Mouse (Mus musculus) CH12.LX (cell line): ENCODE measurements around the gene Astn2. TPM values are rescaled to one million over a fixed set of nuclear protein-coding genes. Genes with fewer than 3 reads are reported as not detected.

Experiments
- DNase-seq: peaks from one replicate; pipeline ENCODE4 v3.0.0-alpha.2; 2013; ENCODE audit errors: extremely low read depth
- H3K27ac ChIP-seq: 2 replicates; pipeline ENCODE4 v1.5.1; 2012; ENCODE audit warnings: low read depth, mild to moderate bottlenecking, control low read depth, moderate library complexity; ENCODE audit not compliant: insufficient read depth
- H3K27me3 ChIP-seq: replicated peaks from 2 replicates; pipeline ENCODE3; 2012; ENCODE audit warnings: inconsistent platforms
- H3K36me3 ChIP-seq, 2 experiments: replicated peaks in 1 of 2; 2 replicates each; pipeline versions ENCODE3 to v1.6.1; 2012; ENCODE audit warnings: inconsistent platforms in 1 of 2, low read length in 1 of 2, mild to moderate bottlenecking in 1 of 2, mixed read lengths in 1 of 2, moderate library complexity in 1 of 2; ENCODE audit not compliant: control insufficient read depth in 1 of 2, insufficient read depth in 1 of 2
- H3K4me1 ChIP-seq, 2 experiments: 2 replicates each; pipeline ENCODE4 v1.6.1; 2012; ENCODE audit warnings: inconsistent platforms in 1 of 2, moderate library complexity in 1 of 2; ENCODE audit not compliant: insufficient read depth in 2 of 2, control insufficient read depth in 1 of 2
- H3K4me2 ChIP-seq: 2 replicates; pipeline ENCODE4 v1.6.1; 2012; ENCODE audit warnings: low read depth, mild to moderate bottlenecking, control low read depth; ENCODE audit not compliant: poor library complexity, insufficient read depth, severe bottlenecking
- H3K4me3 ChIP-seq, 3 experiments: fragments of 150-350 bp in 1 of 3; sonication (generic) in 1 of 3; replicated peaks in 1 of 3; 2 replicates each; pipeline versions ENCODE3 to v1.5.1; 2011 to 2012; ENCODE audit warnings: low read depth in 2 of 3, low read length in 2 of 3, mild to moderate bottlenecking in 2 of 3, moderate library complexity in 2 of 3, control low read depth in 1 of 3, improper control_type of control experiment in 1 of 3, inconsistent platforms in 1 of 3, mixed read lengths in 1 of 3; ENCODE audit not compliant: poor library complexity in 1 of 3
- H3K79me2 ChIP-seq: replicated peaks from 2 replicates; pipeline ENCODE4 v1.6.1; 2012; ENCODE audit warnings: mild to moderate bottlenecking, moderate library complexity; ENCODE audit not compliant: control insufficient read depth, poor library complexity, insufficient read depth, severe bottlenecking; ENCODE audit errors: extremely low read depth
- H3K9ac ChIP-seq: 2 replicates; pipeline ENCODE4 v1.6.1; 2012; ENCODE audit warnings: low read depth, mild to moderate bottlenecking, control low read depth, moderate library complexity; ENCODE audit not compliant: insufficient read depth
- H3K9me3 ChIP-seq: replicated peaks from 2 replicates; pipeline ENCODE3; 2012; ENCODE audit warnings: low read length, inconsistent platforms, mixed read lengths
- BHLHE40 ChIP-seq: IDR thresholded peaks from 2 replicates; pipeline ENCODE4 v1.6.1; 2011; ENCODE audit warnings: mild to moderate bottlenecking, low read depth, low read length, improper control_type of control experiment
- CTCF ChIP-seq, 2 experiments: IDR thresholded peaks in 1 of 2; conservative IDR thresholded peaks in 1 of 2; 2 replicates each; pipeline ENCODE4 v1.5.1; 2011 to 2012; ENCODE audit warnings: low read depth in 2 of 2, low read length in 2 of 2, improper control_type of control experiment in 1 of 2, inconsistent platforms in 1 of 2, mild to moderate bottlenecking in 1 of 2, moderate library complexity in 1 of 2
- E2F4 ChIP-seq: IDR thresholded peaks from 2 replicates; pipeline ENCODE4 v1.6.1; 2011; ENCODE audit warnings: low read depth, low read length, improper control_type of control experiment; ENCODE audit not compliant: insufficient replicate concordance
- EP300 ChIP-seq: IDR thresholded peaks from 2 replicates; pipeline ENCODE4 v1.6.1; 2011; ENCODE audit warnings: low read length, improper control_type of control experiment
- ETS1 ChIP-seq: conservative IDR thresholded peaks from 2 replicates; pipeline ENCODE4 v1.6.1; 2012; ENCODE audit warnings: low read depth, mild to moderate bottlenecking, inconsistent platforms, low read length, improper control_type of control experiment, moderate library complexity
- GABPA ChIP-seq: IDR thresholded peaks from 2 replicates; pipeline ENCODE4 v1.6.1; 2012; ENCODE audit warnings: low read depth, low read length, improper control_type of control experiment, inconsistent platforms; ENCODE audit not compliant: insufficient replicate concordance
- IRF4 ChIP-seq: IDR thresholded peaks from 2 replicates; pipeline ENCODE4 v1.6.1; 2014; ENCODE audit warnings: low read depth, mild to moderate bottlenecking, inconsistent platforms, low read length, improper control_type of control experiment
- JUN ChIP-seq: IDR thresholded peaks from 2 replicates; pipeline ENCODE4 v1.6.1; 2011; ENCODE audit warnings: low read depth, mild to moderate bottlenecking, low read length, improper control_type of control experiment, moderate library complexity; ENCODE audit not compliant: insufficient read depth
- JUND ChIP-seq: conservative IDR thresholded peaks from 2 replicates; pipeline ENCODE4 v1.6.1; 2011; ENCODE audit warnings: low read depth, low read length, improper control_type of control experiment
- MAFK ChIP-seq: IDR thresholded peaks from 2 replicates; pipeline ENCODE4 v1.6.1; 2011; ENCODE audit warnings: low read length, improper control_type of control experiment; ENCODE audit not compliant: insufficient replicate concordance
- MAX ChIP-seq: IDR thresholded peaks from 2 replicates; pipeline ENCODE4 v1.6.1; 2011; ENCODE audit warnings: low read length, improper control_type of control experiment
- MAZ ChIP-seq: IDR thresholded peaks from 2 replicates; pipeline ENCODE4 v1.6.1; 2012; ENCODE audit warnings: low read depth, mild to moderate bottlenecking, inconsistent platforms, low read length, improper control_type of control experiment, moderate library complexity
- MEF2A ChIP-seq: IDR thresholded peaks from 2 replicates; pipeline ENCODE4 v1.6.1; 2014; ENCODE audit warnings: low read depth, mild to moderate bottlenecking, inconsistent platforms, low read length, improper control_type of control experiment, borderline replicate concordance
- MYC ChIP-seq: IDR thresholded peaks from 2 replicates; pipeline ENCODE4 v1.6.1; 2011; ENCODE audit warnings: low read depth, mild to moderate bottlenecking, improper control_type of control experiment, low read length
- NELFE ChIP-seq: IDR thresholded peaks from 2 replicates; pipeline ENCODE4 v1.6.1; 2011; ENCODE audit warnings: low read depth, low read length, improper control_type of control experiment
- NRF1 ChIP-seq: IDR thresholded peaks from 2 replicates; pipeline ENCODE4 v1.6.1; 2014; ENCODE audit warnings: low read depth, mild to moderate bottlenecking, inconsistent platforms, low read length, improper control_type of control experiment, moderate library complexity
- PAX5 ChIP-seq: IDR thresholded peaks from 2 replicates; pipeline ENCODE4 v1.6.1; 2012; ENCODE audit warnings: low read length, inconsistent platforms, mixed read lengths
- POLR2A ChIP-seq: IDR thresholded peaks from 2 replicates; pipeline ENCODE4 v1.6.1; 2011; ENCODE audit warnings: low read depth, mild to moderate bottlenecking, improper control_type of control experiment, low read length
- POLR2AphosphoS2 ChIP-seq: IDR thresholded peaks from 2 replicates; pipeline ENCODE4 v1.6.1; 2011; ENCODE audit warnings: low read depth, low read length, improper control_type of control experiment
- RAD21 ChIP-seq: IDR thresholded peaks from 2 replicates; pipeline ENCODE4 v1.6.1; 2011; ENCODE audit warnings: low read depth, mild to moderate bottlenecking, low read length, improper control_type of control experiment, moderate library complexity
- RCOR1 ChIP-seq: conservative IDR thresholded peaks from 2 replicates; pipeline ENCODE4 v1.6.1; 2012; ENCODE audit warnings: low read depth, mild to moderate bottlenecking, inconsistent platforms, low read length, improper control_type of control experiment
- SMC3 ChIP-seq: IDR thresholded peaks from 2 replicates; pipeline ENCODE4 v1.6.1; 2011; ENCODE audit warnings: low read depth, low read length, improper control_type of control experiment
- TBP ChIP-seq: conservative IDR thresholded peaks from 2 replicates; pipeline ENCODE4 v1.6.1; 2011; ENCODE audit warnings: low read depth, low read length, improper control_type of control experiment
- UBTF ChIP-seq: IDR thresholded peaks from 2 replicates; pipeline ENCODE4 v1.6.1; 2012; ENCODE audit warnings: low read depth, mild to moderate bottlenecking, inconsistent platforms, low read length, improper control_type of control experiment, moderate library complexity
- USF2 ChIP-seq: conservative IDR thresholded peaks from 2 replicates; pipeline ENCODE4 v1.6.1; 2011; ENCODE audit warnings: low read depth, low read length, improper control_type of control experiment
- ZC3H11A ChIP-seq: IDR thresholded peaks from 2 replicates; pipeline ENCODE4 v1.6.1; 2012; ENCODE audit warnings: low read depth, mild to moderate bottlenecking, inconsistent platforms, low read length, improper control_type of control experiment
- ZKSCAN1 ChIP-seq: IDR thresholded peaks from 2 replicates; pipeline ENCODE4 v1.6.1; 2012; ENCODE audit warnings: low read depth, inconsistent platforms, low read length, improper control_type of control experiment, borderline replicate concordance
- ZMIZ1 ChIP-seq: IDR thresholded peaks from 2 replicates; pipeline ENCODE4 v1.6.1; 2012; ENCODE audit warnings: low read depth, mild to moderate bottlenecking, inconsistent platforms, low read length, improper control_type of control experiment
- dilution Hi-C: fragments of 300-500 bp; cut with MboI; formaldehyde crosslinking; loops from 2 replicates; pipeline ENCODE4 v1.14.3; 2020; ENCODE audit warnings: low sequenced_read_pairs; ENCODE audit not compliant: extremely low pct_unique_long_range_greater_than_20kb, extremely low pct_ligation_motif_present
- in situ Hi-C: fragments of 300-500 bp; cut with MboI; formaldehyde crosslinking; loops from 3 replicates; pipeline ENCODE4 v1.14.3; 2019; ENCODE audit warnings: low sequenced_read_pairs, low pct_ligation_motif_present, low pct_unique_long_range_greater_than_20kb, mixed read lengths
- polyA plus RNA-seq: library from polyadenylated mRNA; unstranded; fragments of >175 nt; gene quantifications from 2 replicates; pipeline ENCODE4 v1.2.1, GENCODE M21; 2012; ENCODE audit warnings: low read depth; ENCODE audit not compliant: insufficient read length
- total RNA-seq, 2 experiments: library from RNA; depleted of rRNA; stranded (reverse); fragments of 300-350 nt in 1 of 2; fragments of >200 nt in 1 of 2; gene quantifications; 2 replicates each; pipeline ENCODE4 v1.2.3; 2012 to 2014

Gene Astn2
- total and polyA plus RNA-seq, 3 experiments: not detected

DNA sequence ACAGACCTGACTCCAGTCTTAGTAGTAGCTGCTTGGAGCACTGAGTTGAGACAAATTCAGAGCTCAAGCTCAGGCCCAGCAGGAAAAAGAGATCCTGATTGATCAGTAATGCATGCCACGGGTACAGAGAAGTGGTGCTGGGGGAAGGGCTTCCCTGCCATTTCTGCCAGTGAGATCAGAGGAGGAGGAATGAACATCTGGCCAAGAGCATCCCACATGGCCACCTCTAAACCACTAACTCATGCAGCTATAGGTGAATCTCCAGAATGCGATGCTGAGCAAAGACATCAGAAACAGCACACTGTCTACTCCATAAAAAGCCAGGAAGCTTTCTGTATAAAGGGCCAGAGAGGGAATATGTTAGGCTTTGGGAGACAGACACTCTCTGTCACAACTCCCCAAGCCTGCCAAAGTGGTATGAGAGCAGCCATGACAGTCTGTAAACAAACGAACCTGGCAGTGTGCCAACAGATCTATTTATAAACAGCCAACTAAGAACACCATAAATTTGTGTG, 33.8 kb downstream of the Astn2 start:
- Histone ChIP-seq H3K27ac (no peak overlapping the region), H3K27me3 (no peaks in the 10 kb centered on the region), H3K4me2 (no peak overlapping the region), H3K36me3 (no peaks in the 10 kb centered on the region), H3K79me2 (no peaks in the 10 kb centered on the region), H3K4me1 (no peaks in the 10 kb centered on the region), H3K4me3 (no peak overlapping the region), H3K9ac (no peak overlapping the region), H3K9me3 (peaks cover 45% of the 10 kb centered on the region)
- no peak for DNase-seq
- TF ChIP-seq MAFK (no peak), IRF4 (no peak), RCOR1 (no peak), NRF1 (no peak), JUN (no peak), ZMIZ1 (no peak), CTCF (conservative IDR thresholded peaks at IDR 0.05 in 1 of 2, IDR thresholded peaks at IDR 0.05 in 1 of 2; ENCODE audit: low read depth in 2 of 2, low read length in 2 of 2) (no peak), PAX5 (no peak)
- in situ Hi-C loops (no loop called here), dilution Hi-C loops (no loop called here)

DNA sequence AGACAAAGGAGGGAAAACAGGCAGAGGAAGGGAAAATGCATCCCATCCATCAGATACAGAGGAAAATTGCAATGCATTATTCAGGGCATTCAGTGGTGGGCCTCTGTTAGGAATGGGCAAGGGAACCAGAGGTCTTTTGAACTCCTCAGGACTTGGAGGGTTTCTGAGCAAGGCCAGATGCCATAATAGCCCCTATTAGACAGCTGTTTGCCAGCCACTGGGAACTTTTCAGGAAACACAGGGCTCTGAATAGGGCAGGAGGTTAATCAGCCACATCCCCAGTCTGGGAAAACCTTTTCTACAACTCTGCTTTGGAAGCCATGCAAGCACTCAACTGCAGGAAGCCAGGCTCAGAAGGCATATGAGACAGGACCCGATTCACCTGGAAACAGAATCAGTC, 38.9 kb downstream of the Astn2 start:
- H3K27me3 ChIP-seq: no peaks in the 10 kb centered on the region
- H3K27ac ChIP-seq: no peak overlapping the region
- no peaks in the 10 kb centered on the region for H3K4me1 ChIP-seq
- in situ Hi-C loops: no loop called here
- H3K4me3 ChIP-seq: no peak overlapping the region
- dilution Hi-C loops: no loop called here
- TF ChIP-seq POLR2A (no peak), USF2 (no peak), POLR2AphosphoS2 (no peak), SMC3 (no peak), ZMIZ1 (no peak), JUND (no peak), GABPA (no peak), EP300 (no peak)
- TF ChIP-seq, all 38 proteins: peak for 0
- H3K4me2 ChIP-seq: no peak overlapping the region
- H3K36me3 ChIP-seq: no peaks in the 10 kb centered on the region
- no peaks in the 10 kb centered on the region for H3K79me2 ChIP-seq
- no peak for DNase-seq
- peaks cover 35% of the 10 kb centered on the region for H3K9me3 ChIP-seq
- H3K9ac ChIP-seq: no peak overlapping the region

DNA sequence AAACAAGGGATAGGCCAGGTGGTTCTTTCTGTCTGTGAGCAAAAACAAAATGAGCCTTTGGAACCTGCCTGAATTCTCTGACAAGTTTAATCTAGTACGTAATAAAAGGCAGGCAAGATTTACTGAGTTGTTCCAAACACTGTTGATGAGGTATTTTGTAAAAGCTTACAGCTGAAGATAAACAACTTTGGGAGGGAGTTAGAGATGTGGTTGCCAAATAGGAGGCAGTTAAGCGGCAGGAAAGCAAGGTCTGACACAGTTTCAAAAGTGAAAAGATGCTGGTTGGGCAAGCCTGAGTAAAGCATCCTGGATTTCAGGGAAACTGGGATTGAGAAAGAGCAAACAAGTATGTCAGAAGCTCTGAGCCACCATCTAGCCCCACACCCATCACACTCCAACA, 59.8 kb downstream of the Astn2 start:
- dilution Hi-C loops: no loop called here
- TF ChIP-seq USF2 (no peak), ETS1 (no peak), EP300 (no peak), MAZ (no peak), BHLHE40 (no peak), RCOR1 (no peak), E2F4 (no peak), RAD21 (no peak), ZC3H11A (no peak), MEF2A (no peak), NRF1 (no peak), ZMIZ1 (no peak), NELFE (no peak), ZKSCAN1 (no peak), MYC (no peak), MAX (no peak), UBTF (no peak), TBP (no peak)

More for the DNA sequence above, 59.8 kb downstream of the Astn2 start:
- Histone ChIP-seq H3K79me2 (no peaks in the 10 kb centered on the region), H3K4me3 (no peak overlapping the region), H3K9me3 (peaks cover 38% of the 10 kb centered on the region), H3K4me2 (no peak overlapping the region), H3K4me1 (no peaks in the 10 kb centered on the region), H3K9ac (no peak overlapping the region), H3K27me3 (no peaks in the 10 kb centered on the region), H3K36me3 (no peaks in the 10 kb centered on the region), H3K27ac (no peak overlapping the region)
- DNase-seq: no peak
- in situ Hi-C loops: no loop called here
